Mouse (Mus musculus) lung, postnatal 0 days (tissue): Measurements from ENCODE around the gene Osbpl10.

Source experiments
- CTCF ChIP-seq: IDR thresholded peaks from 2 replicates; pipeline ENCODE4 v1.5.1; 2016; ENCODE audit warnings: antibody characterized with exemption, mild to moderate bottlenecking
- EP300 ChIP-seq: IDR thresholded peaks from 2 replicates; pipeline ENCODE4 v1.6.1; 2016; ENCODE audit warnings: antibody characterized with exemption, mild to moderate bottlenecking, control low read depth

GRCm38 (mm10) chr9:115137858-115138257 is 159.5 kb downstream of the Osbpl10 start:
- TF ChIP-seq CTCF = no peak
- TF ChIP-seq EP300 = no peak
